Mouse (Mus musculus) liver, adult 2 months (tissue): ENCODE data around the gene Gatd1.

Source experiments
- CTCF ChIP-seq: fragments of 200-500 bp; IDR thresholded peaks from 2 replicates; pipeline ENCODE4 v1.5.1; 2011; ENCODE audit warnings: low read depth, low read length, control low read depth
- POLR2A ChIP-seq: fragments of 200-500 bp; IDR thresholded peaks from 2 replicates; pipeline ENCODE4 v1.6.1; 2011; ENCODE audit warnings: low read length, control low read depth; ENCODE audit not compliant: insufficient read depth; ENCODE audit errors: extremely low read depth

DNA sequence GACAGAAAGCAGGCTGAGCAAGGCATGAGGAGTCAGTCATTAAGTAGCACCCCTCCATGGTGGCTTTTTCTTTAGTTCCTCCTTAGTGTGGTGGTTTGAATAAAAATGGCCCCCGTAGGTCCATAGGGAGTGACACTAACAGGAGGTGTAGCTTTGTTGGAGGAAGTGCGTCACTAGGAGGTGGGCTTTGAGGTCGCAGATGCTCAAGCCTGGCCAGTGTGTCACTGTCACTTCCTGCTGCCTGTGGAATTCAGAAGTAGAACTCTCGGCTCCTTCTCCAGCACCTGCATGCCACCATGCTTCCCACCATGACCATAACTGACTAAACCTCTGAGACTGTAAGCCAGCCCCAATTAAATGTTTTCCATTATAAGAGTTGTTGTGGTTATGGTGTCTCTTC, 46.6 kb downstream of the Gatd1 start:
- no peak for TF ChIP-seq POLR2A
- no peak for TF ChIP-seq CTCF
